Mouse (Mus musculus) CH12.LX (cell line): ENCODE results near the gene Ntsr1. TPM values are rescaled to one million over a fixed set of nuclear protein-coding genes. Genes with fewer than 3 reads are reported as not detected.

Experiments used
- DNase-seq: peaks from one replicate; pipeline ENCODE4 v3.0.0-alpha.2; 2013; ENCODE audit errors: extremely low read depth
- H3K27ac ChIP-seq: 2 replicates; pipeline ENCODE4 v1.5.1; 2012; ENCODE audit warnings: low read depth, mild to moderate bottlenecking, control low read depth, moderate library complexity; ENCODE audit not compliant: insufficient read depth
- H3K27me3 ChIP-seq: replicated peaks from 2 replicates; pipeline ENCODE3; 2012; ENCODE audit warnings: inconsistent platforms
- H3K36me3 ChIP-seq, 2 experiments: replicated peaks in 1 of 2; 2 replicates each; pipeline versions ENCODE3 to v1.6.1; 2012; ENCODE audit warnings: inconsistent platforms in 1 of 2, low read length in 1 of 2, mild to moderate bottlenecking in 1 of 2, mixed read lengths in 1 of 2, moderate library complexity in 1 of 2; ENCODE audit not compliant: control insufficient read depth in 1 of 2, insufficient read depth in 1 of 2
- H3K4me1 ChIP-seq, 2 experiments: 2 replicates each; pipeline ENCODE4 v1.6.1; 2012; ENCODE audit warnings: inconsistent platforms in 1 of 2, moderate library complexity in 1 of 2; ENCODE audit not compliant: insufficient read depth in 2 of 2, control insufficient read depth in 1 of 2
- H3K4me2 ChIP-seq: 2 replicates; pipeline ENCODE4 v1.6.1; 2012; ENCODE audit warnings: low read depth, mild to moderate bottlenecking, control low read depth; ENCODE audit not compliant: poor library complexity, insufficient read depth, severe bottlenecking
- H3K4me3 ChIP-seq, 3 experiments: fragments of 150-350 bp in 1 of 3; sonication (generic) in 1 of 3; replicated peaks in 1 of 3; 2 replicates each; pipeline versions ENCODE3 to v1.5.1; 2011 to 2012; ENCODE audit warnings: low read depth in 2 of 3, low read length in 2 of 3, mild to moderate bottlenecking in 2 of 3, moderate library complexity in 2 of 3, control low read depth in 1 of 3, improper control_type of control experiment in 1 of 3, inconsistent platforms in 1 of 3, mixed read lengths in 1 of 3; ENCODE audit not compliant: poor library complexity in 1 of 3
- H3K79me2 ChIP-seq: replicated peaks from 2 replicates; pipeline ENCODE4 v1.6.1; 2012; ENCODE audit warnings: mild to moderate bottlenecking, moderate library complexity; ENCODE audit not compliant: control insufficient read depth, poor library complexity, insufficient read depth, severe bottlenecking; ENCODE audit errors: extremely low read depth
- H3K9ac ChIP-seq: 2 replicates; pipeline ENCODE4 v1.6.1; 2012; ENCODE audit warnings: low read depth, mild to moderate bottlenecking, control low read depth, moderate library complexity; ENCODE audit not compliant: insufficient read depth
- H3K9me3 ChIP-seq: replicated peaks from 2 replicates; pipeline ENCODE3; 2012; ENCODE audit warnings: low read length, inconsistent platforms, mixed read lengths
- BHLHE40 ChIP-seq: IDR thresholded peaks from 2 replicates; pipeline ENCODE4 v1.6.1; 2011; ENCODE audit warnings: mild to moderate bottlenecking, low read depth, low read length, improper control_type of control experiment
- CHD1 ChIP-seq: IDR thresholded peaks from 2 replicates; pipeline ENCODE4 v1.6.1; 2012; ENCODE audit warnings: low read depth, low read length, improper control_type of control experiment, inconsistent platforms
- CHD2 ChIP-seq: IDR thresholded peaks from 2 replicates; pipeline ENCODE4 v1.6.1; 2011; ENCODE audit warnings: low read length, improper control_type of control experiment
- CTCF ChIP-seq, 2 experiments: IDR thresholded peaks in 1 of 2; conservative IDR thresholded peaks in 1 of 2; 2 replicates each; pipeline ENCODE4 v1.5.1; 2011 to 2012; ENCODE audit warnings: low read depth in 2 of 2, low read length in 2 of 2, improper control_type of control experiment in 1 of 2, inconsistent platforms in 1 of 2, mild to moderate bottlenecking in 1 of 2, moderate library complexity in 1 of 2
- E2F4 ChIP-seq: IDR thresholded peaks from 2 replicates; pipeline ENCODE4 v1.6.1; 2011; ENCODE audit warnings: low read depth, low read length, improper control_type of control experiment; ENCODE audit not compliant: insufficient replicate concordance
- ELF1 ChIP-seq: IDR thresholded peaks from 2 replicates; pipeline ENCODE4 v1.6.1; 2014; ENCODE audit warnings: low read depth, mild to moderate bottlenecking, inconsistent platforms, low read length, improper control_type of control experiment
- EP300 ChIP-seq: IDR thresholded peaks from 2 replicates; pipeline ENCODE4 v1.6.1; 2011; ENCODE audit warnings: low read length, improper control_type of control experiment
- GABPA ChIP-seq: IDR thresholded peaks from 2 replicates; pipeline ENCODE4 v1.6.1; 2012; ENCODE audit warnings: low read depth, low read length, improper control_type of control experiment, inconsistent platforms; ENCODE audit not compliant: insufficient replicate concordance
- HCFC1 ChIP-seq: IDR thresholded peaks from 2 replicates; pipeline ENCODE4 v1.6.1; 2012; ENCODE audit warnings: low read depth, mild to moderate bottlenecking, inconsistent platforms, low read length, improper control_type of control experiment
- IRF4 ChIP-seq: IDR thresholded peaks from 2 replicates; pipeline ENCODE4 v1.6.1; 2014; ENCODE audit warnings: low read depth, mild to moderate bottlenecking, inconsistent platforms, low read length, improper control_type of control experiment
- JUN ChIP-seq: IDR thresholded peaks from 2 replicates; pipeline ENCODE4 v1.6.1; 2011; ENCODE audit warnings: low read depth, mild to moderate bottlenecking, low read length, improper control_type of control experiment, moderate library complexity; ENCODE audit not compliant: insufficient read depth
- KAT2A ChIP-seq: IDR thresholded peaks from 2 replicates; pipeline ENCODE4 v1.6.1; 2012; ENCODE audit warnings: low read length, improper control_type of control experiment, inconsistent platforms; ENCODE audit not compliant: insufficient replicate concordance
- MAFK ChIP-seq: IDR thresholded peaks from 2 replicates; pipeline ENCODE4 v1.6.1; 2011; ENCODE audit warnings: low read length, improper control_type of control experiment; ENCODE audit not compliant: insufficient replicate concordance
- MAX ChIP-seq: IDR thresholded peaks from 2 replicates; pipeline ENCODE4 v1.6.1; 2011; ENCODE audit warnings: low read length, improper control_type of control experiment
- MAZ ChIP-seq: IDR thresholded peaks from 2 replicates; pipeline ENCODE4 v1.6.1; 2012; ENCODE audit warnings: low read depth, mild to moderate bottlenecking, inconsistent platforms, low read length, improper control_type of control experiment, moderate library complexity
- MEF2A ChIP-seq: IDR thresholded peaks from 2 replicates; pipeline ENCODE4 v1.6.1; 2014; ENCODE audit warnings: low read depth, mild to moderate bottlenecking, inconsistent platforms, low read length, improper control_type of control experiment, borderline replicate concordance
- MXI1 ChIP-seq: IDR thresholded peaks from 2 replicates; pipeline ENCODE4 v1.6.1; 2011; ENCODE audit warnings: mild to moderate bottlenecking, low read depth, low read length, improper control_type of control experiment
- MYC ChIP-seq: IDR thresholded peaks from 2 replicates; pipeline ENCODE4 v1.6.1; 2011; ENCODE audit warnings: low read depth, mild to moderate bottlenecking, improper control_type of control experiment, low read length
- POLR2A ChIP-seq: IDR thresholded peaks from 2 replicates; pipeline ENCODE4 v1.6.1; 2011; ENCODE audit warnings: low read depth, mild to moderate bottlenecking, improper control_type of control experiment, low read length
- RAD21 ChIP-seq: IDR thresholded peaks from 2 replicates; pipeline ENCODE4 v1.6.1; 2011; ENCODE audit warnings: low read depth, mild to moderate bottlenecking, low read length, improper control_type of control experiment, moderate library complexity
- RCOR1 ChIP-seq: conservative IDR thresholded peaks from 2 replicates; pipeline ENCODE4 v1.6.1; 2012; ENCODE audit warnings: low read depth, mild to moderate bottlenecking, inconsistent platforms, low read length, improper control_type of control experiment
- SIN3A ChIP-seq: IDR thresholded peaks from 2 replicates; pipeline ENCODE4 v1.6.1; 2012; ENCODE audit warnings: low read length, improper control_type of control experiment, inconsistent platforms
- SMC3 ChIP-seq: IDR thresholded peaks from 2 replicates; pipeline ENCODE4 v1.6.1; 2011; ENCODE audit warnings: low read depth, low read length, improper control_type of control experiment
- TBP ChIP-seq: conservative IDR thresholded peaks from 2 replicates; pipeline ENCODE4 v1.6.1; 2011; ENCODE audit warnings: low read depth, low read length, improper control_type of control experiment
- ZC3H11A ChIP-seq: IDR thresholded peaks from 2 replicates; pipeline ENCODE4 v1.6.1; 2012; ENCODE audit warnings: low read depth, mild to moderate bottlenecking, inconsistent platforms, low read length, improper control_type of control experiment
- ZMIZ1 ChIP-seq: IDR thresholded peaks from 2 replicates; pipeline ENCODE4 v1.6.1; 2012; ENCODE audit warnings: low read depth, mild to moderate bottlenecking, inconsistent platforms, low read length, improper control_type of control experiment
- ZNF384 ChIP-seq: IDR thresholded peaks from 2 replicates; pipeline ENCODE4 v1.6.1; 2012; ENCODE audit warnings: low read depth, low read length, improper control_type of control experiment, inconsistent platforms
- dilution Hi-C: fragments of 300-500 bp; cut with MboI; formaldehyde crosslinking; loops from 2 replicates; pipeline ENCODE4 v1.14.3; 2020; ENCODE audit warnings: low sequenced_read_pairs; ENCODE audit not compliant: extremely low pct_unique_long_range_greater_than_20kb, extremely low pct_ligation_motif_present
- in situ Hi-C: fragments of 300-500 bp; cut with MboI; formaldehyde crosslinking; loops from 3 replicates; pipeline ENCODE4 v1.14.3; 2019; ENCODE audit warnings: low sequenced_read_pairs, low pct_ligation_motif_present, low pct_unique_long_range_greater_than_20kb, mixed read lengths
- polyA plus RNA-seq: library from polyadenylated mRNA; unstranded; fragments of >175 nt; gene quantifications from 2 replicates; pipeline ENCODE4 v1.2.1, GENCODE M21; 2012; ENCODE audit warnings: low read depth; ENCODE audit not compliant: insufficient read length
- total RNA-seq, 2 experiments: library from RNA; depleted of rRNA; stranded (reverse); fragments of 300-350 nt in 1 of 2; fragments of >200 nt in 1 of 2; gene quantifications; 2 replicates each; pipeline ENCODE4 v1.2.3; 2012 to 2014

The Ntsr1 gene
- total and polyA plus RNA-seq, 3 experiments, result not detected

DNA sequence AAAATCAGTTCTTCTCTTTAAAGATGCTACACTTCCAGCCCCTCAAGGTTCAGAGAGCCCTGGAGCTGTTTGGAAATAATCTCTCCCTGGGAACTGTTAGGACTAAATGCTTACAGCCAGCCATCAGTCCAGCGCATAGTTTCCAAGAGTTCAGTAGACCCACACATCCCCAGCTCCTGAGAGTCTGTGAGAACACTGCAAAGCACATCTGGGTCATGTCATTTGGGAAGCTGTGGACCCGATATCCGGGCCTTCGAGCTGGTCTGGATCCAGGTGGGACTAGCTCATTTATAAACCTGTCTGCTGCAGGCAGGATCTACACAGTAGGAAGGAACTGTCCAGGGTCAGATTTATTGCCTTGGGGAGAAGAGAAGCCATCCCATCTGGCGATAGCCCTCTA is 11.1 kb downstream of the Ntsr1 start:
- Histone ChIP-seq H3K4me3 (no peak overlapping the region), H3K4me2 (no peak overlapping the region), H3K4me1 (no peaks in the 10 kb centered on the region), H3K27ac (no peak overlapping the region), H3K9ac (no peak overlapping the region)
- TF ChIP-seq ZNF384 (no peak), ELF1 (no peak), MYC (no peak), GABPA (no peak), HCFC1 (no peak), JUN (no peak), POLR2A (no peak), MEF2A (no peak), TBP (no peak), ZMIZ1 (no peak), RAD21 (no peak), BHLHE40 (no peak)
- TF ChIP-seq, all 38 proteins: peak for 0
- DNase-seq, result no peak
- H3K36me3 ChIP-seq, result no peaks in the 10 kb centered on the region
- in situ Hi-C loops (no loop called here), dilution Hi-C loops (no loop called here)
- H3K9me3 ChIP-seq, result no peaks in the 10 kb centered on the region
- no peaks in the 10 kb centered on the region for H3K79me2 ChIP-seq
- H3K27me3 ChIP-seq, result peaks cover 49% of the 10 kb centered on the region

DNA sequence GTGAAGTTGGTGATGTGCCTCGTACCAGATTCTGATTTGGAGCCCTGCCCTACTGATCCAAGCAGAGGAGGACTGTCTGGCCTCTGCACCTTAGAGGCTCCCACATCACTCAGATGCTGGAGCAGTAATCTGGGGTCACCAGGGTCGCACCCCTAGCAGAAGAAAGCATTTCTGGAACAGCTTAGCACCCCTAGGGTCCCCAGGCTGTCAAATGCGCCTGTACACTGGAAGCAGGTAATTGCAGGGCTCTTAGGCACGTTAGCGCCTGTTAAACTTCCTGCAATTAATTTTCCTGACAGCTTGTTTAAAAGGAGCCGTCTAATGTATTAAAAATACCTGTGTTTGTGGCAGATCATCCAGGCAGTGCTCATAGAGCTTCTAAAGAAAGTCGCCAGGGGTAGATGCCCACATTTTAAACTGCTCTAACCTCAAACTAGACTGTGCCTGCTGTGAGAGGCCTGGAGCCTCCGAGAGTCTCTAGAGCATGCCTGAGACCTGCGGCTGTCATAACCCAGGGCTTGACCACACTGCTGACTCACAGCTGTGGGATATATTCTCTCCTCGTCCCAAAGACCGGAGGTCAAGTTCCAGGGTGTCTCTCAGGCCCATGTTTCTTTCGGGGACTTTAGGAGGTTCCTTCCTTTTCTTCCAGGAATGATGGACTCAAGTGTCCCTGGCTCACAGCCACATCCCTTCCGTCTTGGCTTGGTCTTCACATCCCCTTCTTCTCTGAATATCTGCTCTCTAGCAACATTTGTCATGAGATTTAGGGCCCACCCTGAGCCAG is 12.3 kb downstream of the Ntsr1 start:
- Histone ChIP-seq H3K9me3 (no peaks in the 10 kb centered on the region), H3K27ac (no peak overlapping the region), H3K4me3 (no peak overlapping the region), H3K36me3 (no peaks in the 10 kb centered on the region), H3K79me2 (no peaks in the 10 kb centered on the region)
- no peak for DNase-seq
- no peak for TF ChIP-seq CHD2
- TF ChIP-seq MAZ, result no peak
- TF ChIP-seq IRF4, result no peak
- no peak for TF ChIP-seq CHD1
- no peak for TF ChIP-seq KAT2A
- TF ChIP-seq MXI1, result no peak
- TF ChIP-seq CTCF (conservative IDR thresholded peaks at IDR 0.05 in 1 of 2, IDR thresholded peaks at IDR 0.05 in 1 of 2; ENCODE audit: low read depth in 2 of 2, low read length in 2 of 2), result no peak
- TF ChIP-seq MYC, result no peak
- no peak for TF ChIP-seq SMC3
- TF ChIP-seq JUN, result no peak
- TF ChIP-seq RCOR1, result no peak
- no peak for TF ChIP-seq ZC3H11A
- TF ChIP-seq EP300, result no peak
- TF ChIP-seq MEF2A, result no peak
- TF ChIP-seq HCFC1, result no peak
- TF ChIP-seq E2F4, result no peak
- TF ChIP-seq MAX, result no peak
- no peak for TF ChIP-seq SIN3A
- no peak for TF ChIP-seq ZMIZ1
- TF ChIP-seq MAFK, result no peak
- TF ChIP-seq, all 38 proteins: peak for 0
- Histone ChIP-seq H3K4me1 (no peaks in the 10 kb centered on the region), H3K27me3 (peaks cover 47% of the 10 kb centered on the region), H3K4me2 (no peak overlapping the region), H3K9ac (no peak overlapping the region)
- dilution Hi-C loops (no loop called here), in situ Hi-C loops (no loop called here)
